Mouse (Mus musculus) kidney, adult 9 months (tissue): ENCODE data around the gene Macrod1.
A peak's percentile ranks its signal among the peaks of the same experiment; 100 is the strongest.

Experiments
- DNase-seq: peaks from one replicate; pipeline ENCODE4 v3.0.0; 2022

Macrod1 gene

GRCm38 (mm10) chr19:7176041-7176696 is 119.6 kb downstream of the Macrod1 start:
- DNase-seq: no peak

- no peak for DNase-seq
Observed at GRCm38 (mm10) chr19:7177804-7178511, 121.3 kb downstream of the Macrod1 start.

GRCm38 (mm10) chr19:7178841-7179452 is 122.3 kb downstream of the Macrod1 start:
- DNase-seq: peak; percentile 91

GRCm38 (mm10) chr19:7180756-7181405 is 124.3 kb downstream of the Macrod1 start:
- peak; percentile 92 for DNase-seq

GRCm38 (mm10) chr19:7181496-7181895 is 124.9 kb downstream of the Macrod1 start:
- peak; percentile 59 for DNase-seq

GRCm38 (mm10) chr19:7182273-7182949 is 125.8 kb downstream of the Macrod1 start:
- peak; percentile 98 for DNase-seq

- peak; percentile 49 for DNase-seq
Observed at GRCm38 (mm10) chr19:7183419-7183818, 126.8 kb downstream of the Macrod1 start.

- DNase-seq: peak; percentile 75
Observed at GRCm38 (mm10) chr19:7185059-7185458, 128.4 kb downstream of the Macrod1 start.

GRCm38 (mm10) chr19:7185715-7186291 is 129.2 kb downstream of the Macrod1 start:
- DNase-seq: no peak

- DNase-seq: no peak
Observed at GRCm38 (mm10) chr19:7187157-7187556, 130.5 kb downstream of the Macrod1 start.

GRCm38 (mm10) chr19:7189026-7189425 is 132.4 kb downstream of the Macrod1 start:
- peak; percentile 67 for DNase-seq

- no peak for DNase-seq
Observed at GRCm38 (mm10) chr19:7190986-7191385, 134.4 kb downstream of the Macrod1 start.

- peak; percentile 95 for DNase-seq
Observed at GRCm38 (mm10) chr19:7191639-7192038, 135.0 kb downstream of the Macrod1 start.

GRCm38 (mm10) chr19:7192561-7192967 is 136.0 kb downstream of the Macrod1 start:
- DNase-seq: peak; percentile 97

GRCm38 (mm10) chr19:7195900-7196728 is 139.5 kb downstream of the Macrod1 start:
- DNase-seq: peak; percentile 78

GRCm38 (mm10) chr19:7196741-7197270 is 140.2 kb downstream of the Macrod1 start:
- DNase-seq: peak; percentile 75

GRCm38 (mm10) chr19:7197445-7197844 is 140.8 kb downstream of the Macrod1 start:
- no peak for DNase-seq

- no peak for DNase-seq
Observed at GRCm38 (mm10) chr19:7199089-7199488, 142.5 kb downstream of the Macrod1 start.

GRCm38 (mm10) chr19:7200427-7200826 is 143.8 kb downstream of the Macrod1 start:
- no peak for DNase-seq

- DNase-seq: no peak
Observed at GRCm38 (mm10) chr19:7204898-7205297, 148.3 kb downstream of the Macrod1 start.

GRCm38 (mm10) chr19:7205326-7205725 is 148.7 kb downstream of the Macrod1 start:
- DNase-seq: no peak
